Mouse (Mus musculus) erythroblast, embryonic 14.5 days (primary cell): ENCODE results near the gene Pglyrp2.

Source experiments
- GATA1 ChIP-seq: IDR thresholded peaks from 2 replicates; pipeline ENCODE4 v1.6.1; 2012; ENCODE audit warnings: low read length, inconsistent platforms, mixed read lengths
- TAL1 ChIP-seq: IDR thresholded peaks from 3 replicates; pipeline ENCODE4 v1.6.1; 2012; ENCODE audit warnings: low read length, inconsistent platforms, mixed read lengths

DNA sequence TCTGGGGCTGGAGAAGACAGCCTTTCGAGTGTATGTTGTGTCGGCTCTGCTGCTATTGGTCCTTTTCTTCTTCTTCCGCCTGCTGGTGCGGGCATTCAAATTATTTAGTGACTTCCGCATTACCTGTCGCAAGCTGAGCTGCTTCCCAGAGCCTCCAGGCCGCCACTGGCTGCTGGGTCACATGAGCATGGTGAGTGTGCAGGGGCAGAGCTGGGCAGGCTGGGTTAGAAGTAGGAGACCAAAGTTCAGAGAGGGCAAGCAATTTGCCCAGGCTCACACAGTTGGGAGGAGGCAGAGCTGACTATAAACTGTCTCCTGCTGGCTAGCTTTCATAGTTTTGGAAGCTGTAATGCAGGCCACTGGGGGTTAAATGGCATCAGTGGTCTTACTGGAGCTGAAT is 44.5 kb upstream of the Pglyrp2 start:
- TF ChIP-seq TAL1 = no peak
- TF ChIP-seq GATA1 = no peak
